17 mouse cellular contexts compared by ENCODE assay signal in genomic region chr16:50241604-50242003, GRCm38 (mm10).
"Had no signal": no experiment of that assay in that cellular context is flagged by ENCODE, and none has a peak within 500 bp of the region (broad histone marks: within the 10 kb centered on the region; RNA-seq: fewer than 3 reads in every experiment).

No protein-coding gene starts in this region.

- H3K9me3 ChIP-seq: lung, embryonic 15.5 days; midbrain, embryonic 13.5 days; midbrain, embryonic 15.5 days; neural tube, embryonic 12.5 days; stomach, embryonic 15.5 days had no signal

- DNase-seq: lung, adult 2 months; lung, postnatal 14 days; lung, postnatal 36 days; right cerebral cortex, postnatal 14 days; thymus, adult 2 months; thymus, postnatal 25 days; thymus, postnatal 4 days had no signal

- H3K4me1 ChIP-seq: lung, embryonic 15.5 days; megakaryocyte, embryonic 14.5 days; midbrain, embryonic 13.5 days; midbrain, embryonic 15.5 days; neural tube, embryonic 12.5 days; stomach, embryonic 15.5 days had no signal

- H3K36me3 ChIP-seq: lung, embryonic 15.5 days; midbrain, embryonic 13.5 days; midbrain, embryonic 15.5 days; neural tube, embryonic 12.5 days; stomach, embryonic 15.5 days had no signal

- H3K27me3 ChIP-seq: lung, embryonic 15.5 days; megakaryocyte, embryonic 14.5 days; midbrain, embryonic 13.5 days; midbrain, embryonic 15.5 days; neural tube, embryonic 12.5 days; stomach, embryonic 15.5 days had no signal

- H3K4me3 ChIP-seq: lung, embryonic 15.5 days; megakaryocyte, embryonic 14.5 days; midbrain, embryonic 13.5 days; midbrain, embryonic 15.5 days; neural tube, embryonic 12.5 days; stomach, embryonic 15.5 days had no signal

- ATAC-seq: lung, postnatal 0 days; midbrain, embryonic 13.5 days; midbrain, embryonic 15.5 days had no signal

- H3K9ac ChIP-seq: lung, embryonic 15.5 days; midbrain, embryonic 13.5 days; midbrain, embryonic 15.5 days; neural tube, embryonic 12.5 days; stomach, embryonic 15.5 days had no signal

- H3K4me2 ChIP-seq: lung, embryonic 15.5 days; midbrain, embryonic 11.5 days; midbrain, embryonic 13.5 days; midbrain, embryonic 15.5 days; neural tube, embryonic 12.5 days; stomach, embryonic 15.5 days had no signal

- H3K27ac ChIP-seq: lung, embryonic 15.5 days; macrophage; midbrain, embryonic 13.5 days; midbrain, embryonic 15.5 days; neural tube, embryonic 12.5 days; stomach, embryonic 15.5 days; stomach, postnatal 0 days had no signal
